Mouse (Mus musculus) lung, adult 18-20 months (tissue): ENCODE data around the gene Cpne6.

Experiments used
- DNase-seq, 2 experiments: peaks; one replicate each; pipeline ENCODE4 v3.0.0; 2022; ENCODE audit warnings: mixed read lengths in 2 of 2

The Cpne6 gene

DNA sequence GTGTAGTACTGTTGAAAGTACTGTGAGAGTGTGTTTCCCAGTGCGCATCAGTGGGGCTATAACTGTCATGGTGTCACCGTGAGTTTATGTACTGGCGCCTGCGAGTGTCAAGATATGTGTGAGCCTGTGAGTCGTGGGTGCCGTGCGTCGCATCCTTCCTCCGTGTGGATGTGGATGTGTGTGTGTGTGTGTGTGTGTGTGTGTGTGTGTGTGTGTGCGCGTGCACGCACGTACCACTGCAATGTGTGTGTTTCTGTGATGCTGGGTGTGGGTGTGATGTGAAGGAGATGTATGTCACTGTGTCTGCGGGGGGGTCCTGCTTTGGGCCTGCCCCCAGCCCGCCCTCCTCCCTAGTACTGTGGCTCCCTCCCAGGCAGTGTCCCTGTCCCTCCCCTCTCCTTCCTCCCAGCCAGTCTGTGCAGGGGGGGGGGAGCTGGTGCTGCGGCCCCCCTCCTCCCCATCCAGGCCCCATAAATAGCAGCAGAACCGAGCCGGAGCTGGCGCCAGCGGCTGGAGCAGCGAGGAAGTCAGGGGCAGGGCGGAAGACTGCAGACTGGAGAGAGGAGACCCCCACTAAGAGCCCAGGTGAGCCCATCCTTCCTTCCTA lies at the start of gene Cpne6:
Gene Cpne6, plus strand, starts transcription at position 321 of the 607 bp plus-strand sequence.
- DNase-seq, result no peak

DNA sequence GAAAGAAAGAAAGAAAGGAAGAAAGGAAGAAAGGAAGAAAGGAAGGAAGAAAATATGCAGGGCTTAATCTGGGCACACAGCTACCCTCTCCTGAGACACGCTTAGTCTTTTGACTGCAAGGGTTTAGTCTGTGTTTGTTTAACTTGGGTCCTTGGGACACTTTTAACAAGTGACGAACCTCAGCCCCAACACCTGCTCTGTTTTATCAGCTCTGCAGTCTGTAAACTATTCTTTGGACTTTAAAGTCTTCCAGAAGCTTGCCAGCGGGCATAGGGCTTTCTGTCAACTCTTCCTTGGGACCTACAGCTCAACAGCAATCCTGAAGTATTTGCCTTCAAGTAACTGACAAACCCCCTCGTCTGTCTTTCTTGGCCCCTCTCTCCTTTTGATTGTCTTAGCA lies 48.5 kb upstream of the Cpne6 start:
- no peak for DNase-seq

DNA sequence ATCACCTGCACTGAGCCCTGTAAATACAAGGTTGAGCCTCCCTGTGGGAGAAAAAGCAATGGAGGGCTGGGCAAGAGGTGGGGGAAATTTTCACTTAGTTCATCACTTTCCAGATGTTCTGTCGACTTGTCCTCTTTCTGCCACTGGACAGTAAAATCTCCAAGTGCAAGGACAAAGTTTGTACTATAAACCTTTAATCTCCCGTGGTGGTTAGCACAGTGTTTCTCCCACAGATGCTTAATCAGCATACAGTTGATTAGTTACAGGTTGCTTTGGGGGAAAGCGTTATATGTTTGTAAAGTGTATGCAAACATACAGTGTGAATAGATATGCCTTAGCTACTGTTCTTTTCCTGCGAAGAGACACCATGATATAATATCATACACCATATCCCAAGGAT lies 43.8 kb upstream of the Cpne6 start:
- DNase-seq, result no peak

DNA sequence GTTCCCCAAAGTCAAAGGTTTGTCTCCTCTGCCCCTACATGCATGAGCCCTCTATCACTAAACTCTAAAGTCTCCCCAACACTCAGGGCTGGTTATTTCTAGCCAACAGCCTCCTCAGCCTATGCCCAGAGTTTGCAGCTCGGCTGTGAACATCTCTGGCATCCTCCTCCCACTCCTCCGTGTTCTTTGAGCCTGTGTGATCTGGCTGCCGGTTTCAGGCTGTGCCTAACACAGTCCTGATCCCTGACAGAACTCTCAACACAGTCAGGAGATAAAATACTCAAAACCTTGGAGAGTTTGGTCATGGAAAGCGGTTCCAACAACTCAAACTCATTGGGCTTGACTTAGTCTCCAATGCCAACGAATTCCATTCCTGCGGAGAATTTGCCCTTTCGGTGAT lies 43.1 kb upstream of the Cpne6 start:
- DNase-seq, result no peak

GRCm38 (mm10) chr14:55468301-55468741 lies 41.9 kb upstream of the Cpne6 start:
- DNase-seq, result no peak

DNA sequence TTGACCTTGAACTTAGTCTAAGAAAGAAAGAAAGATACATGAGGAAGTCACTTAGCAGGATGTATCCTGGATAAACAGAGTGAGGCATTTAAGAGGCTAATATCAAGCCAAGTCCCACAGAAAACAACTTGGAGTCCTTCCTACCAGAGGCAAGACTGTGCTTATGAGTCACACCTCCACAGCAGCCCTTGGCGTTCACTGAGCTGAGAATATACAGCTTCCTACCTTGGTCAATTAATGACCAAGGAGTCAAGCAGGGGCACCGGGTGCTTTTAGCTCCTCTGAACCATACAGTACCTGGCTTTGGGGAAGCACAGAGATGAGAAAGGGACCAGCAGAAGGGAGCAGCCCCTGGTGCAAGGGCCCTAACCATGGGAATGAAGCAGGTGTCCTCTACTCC lies 41.2 kb upstream of the Cpne6 start:
- DNase-seq, result no peak

DNA sequence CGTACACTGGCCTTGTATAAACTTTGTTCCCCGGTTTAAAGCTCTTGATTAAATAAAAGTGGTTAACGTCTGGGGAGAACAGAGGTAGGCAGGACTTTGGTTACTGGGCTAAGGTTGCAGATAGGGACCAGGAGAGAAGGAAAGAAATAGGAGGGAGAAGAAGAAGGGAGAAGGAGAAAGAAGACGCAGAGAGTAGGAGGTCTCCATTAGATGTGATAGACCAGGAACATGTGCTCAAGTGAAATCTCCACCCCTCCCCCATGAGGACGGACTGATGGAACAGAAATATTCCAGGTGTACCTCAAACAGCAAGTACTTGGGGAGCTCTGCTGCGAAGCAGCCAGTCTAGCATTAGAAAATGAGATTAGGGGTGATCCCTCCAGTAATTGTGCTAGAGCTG lies 40.4 kb upstream of the Cpne6 start:
- DNase-seq, result no peak

DNA sequence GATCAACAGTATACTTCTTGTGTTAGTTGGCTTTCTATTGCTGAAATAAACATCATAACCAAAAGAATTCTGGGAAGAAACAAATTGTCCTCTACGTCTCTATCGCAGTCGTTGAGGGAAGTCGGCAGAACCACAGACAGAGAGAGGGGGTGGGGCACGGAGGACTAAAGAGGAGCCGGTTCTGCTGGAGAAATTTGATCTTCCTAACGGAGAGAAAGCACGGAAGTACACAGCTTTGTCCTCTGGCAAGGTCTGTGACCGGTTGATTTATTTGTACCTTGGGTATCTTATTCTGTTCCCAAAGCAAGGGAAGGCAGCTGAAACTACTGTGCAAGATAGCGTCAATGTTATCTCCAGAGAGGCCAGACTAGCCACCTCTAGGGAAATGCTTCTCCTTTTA lies 39.4 kb upstream of the Cpne6 start:
- DNase-seq, result peak in 1 of 2 experiments; percentile 37

DNA sequence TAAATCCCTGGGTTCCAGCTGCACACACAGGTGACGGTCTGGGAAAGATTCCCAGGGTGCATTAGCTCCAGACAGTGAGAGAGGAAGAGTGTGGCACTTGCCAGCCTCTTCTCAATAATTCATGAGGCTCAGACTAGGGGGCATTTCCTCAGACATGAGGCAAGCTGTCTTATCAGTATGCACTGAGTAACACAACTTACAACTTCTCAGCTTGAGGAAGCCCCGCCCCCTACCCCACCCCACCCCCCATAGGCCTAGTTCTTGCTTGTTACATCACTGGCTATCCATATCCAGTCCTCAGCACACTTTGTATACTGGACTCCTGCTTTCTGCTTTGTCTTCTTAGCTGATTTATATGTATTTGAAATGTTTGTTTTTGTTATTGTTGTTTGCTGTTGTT lies 34.6 kb upstream of the Cpne6 start:
- DNase-seq, result no peak

DNA sequence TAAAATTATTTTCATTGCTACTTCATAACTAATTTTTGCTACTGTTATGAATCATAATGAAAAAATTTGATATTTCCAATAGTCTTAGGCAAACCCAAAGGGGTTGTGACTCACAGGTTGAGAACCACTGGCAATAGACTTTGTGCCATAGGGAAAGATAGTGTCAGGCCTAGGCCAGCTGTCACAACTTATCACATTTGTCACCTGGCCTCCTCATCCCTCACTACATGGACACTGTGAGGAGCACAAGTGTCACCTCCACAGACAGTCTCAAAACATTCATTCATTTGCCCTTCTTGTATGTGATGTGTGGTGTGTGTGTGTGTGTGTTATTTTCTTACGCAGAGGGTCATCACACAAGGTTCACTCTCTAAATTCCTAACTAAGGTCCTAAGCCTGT lies 32.8 kb upstream of the Cpne6 start:
- DNase-seq, result no peak

DNA sequence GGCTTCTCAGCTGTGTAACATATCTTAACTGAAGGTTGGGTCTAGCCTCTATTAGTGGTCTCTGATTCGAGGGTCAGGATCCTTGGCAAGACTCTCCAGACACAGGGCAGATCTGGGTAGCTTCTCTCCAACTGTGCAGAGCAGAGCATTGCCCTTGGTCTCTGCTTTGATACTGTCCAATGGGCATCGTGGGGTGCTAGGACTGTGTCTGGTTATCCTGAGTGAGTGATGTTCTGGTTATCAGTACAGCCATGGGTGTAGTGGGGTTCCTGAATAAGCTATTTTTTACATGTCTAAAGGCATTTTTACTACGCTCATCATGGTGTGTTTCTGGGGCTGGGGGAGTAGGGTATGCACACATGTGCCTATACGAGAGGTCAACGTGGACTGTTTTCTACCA lies 32.4 kb upstream of the Cpne6 start:
- DNase-seq, result no peak

GRCm38 (mm10) chr14:55478651-55479599 lies 31.3 kb upstream of the Cpne6 start, which contains the start of gene Dhrs4:
Dhrs4 (plus strand) TSS chr14:55478758.
- DNase-seq, result peak; percentile 82 to 86

DNA sequence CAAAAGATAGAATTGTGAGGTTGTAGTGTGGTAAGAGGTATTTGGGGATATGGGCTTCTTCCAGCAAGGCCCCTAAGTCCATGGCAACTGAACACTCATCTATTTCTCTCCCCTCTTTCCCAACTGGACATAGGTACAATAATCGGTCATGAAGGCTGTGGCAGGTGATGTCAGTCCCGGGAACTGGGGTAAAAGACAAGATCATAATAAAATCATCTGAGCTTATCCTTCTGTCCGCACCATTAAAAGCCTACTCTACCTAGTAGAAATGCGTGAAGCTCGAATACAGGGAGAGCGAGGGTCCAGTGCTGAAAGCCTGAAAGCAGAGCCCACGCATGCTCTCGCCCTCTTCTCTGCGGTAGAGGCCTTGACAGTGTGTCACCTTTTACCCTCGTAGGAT lies 30.6 kb upstream of the Cpne6 start:
- no peak for DNase-seq

- DNase-seq, result no peak
These were observed 25.7 kb upstream of the Cpne6 start for GRCm38 (mm10) chr14:55484430-55485085.

GRCm38 (mm10) chr14:55486836-55487235 lies 23.4 kb upstream of the Cpne6 start:
- DNase-seq, result no peak

- DNase-seq, result peak; percentile 52 to 67
These were observed 19.7 kb upstream of the Cpne6 start, which contains the start of gene Carmil3 for GRCm38 (mm10) chr14:55490361-55491201. Carmil3 (plus strand) TSS chr14:55490651.

GRCm38 (mm10) chr14:55491291-55491833 lies 18.9 kb upstream of the Cpne6 start:
- peak; percentile 64 to 70 for DNase-seq

DNA sequence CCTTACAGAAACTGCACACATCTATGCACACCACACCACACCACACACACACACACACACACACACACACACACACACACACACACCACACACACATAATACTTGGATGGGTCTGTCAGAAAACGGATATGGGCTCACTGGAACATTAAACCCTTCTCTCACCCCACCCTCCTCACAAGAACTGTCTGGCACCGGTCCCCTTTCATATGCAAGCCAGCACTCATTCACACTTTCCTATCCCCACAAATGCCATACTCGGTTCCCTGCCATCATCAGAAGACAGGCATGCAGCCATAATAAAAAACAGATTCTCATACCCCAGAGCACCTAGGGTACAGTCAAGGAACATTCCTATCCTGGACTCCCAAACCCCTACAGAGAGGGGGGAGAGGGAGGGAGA lies 18.1 kb upstream of the Cpne6 start:
- DNase-seq, result no peak

DNA sequence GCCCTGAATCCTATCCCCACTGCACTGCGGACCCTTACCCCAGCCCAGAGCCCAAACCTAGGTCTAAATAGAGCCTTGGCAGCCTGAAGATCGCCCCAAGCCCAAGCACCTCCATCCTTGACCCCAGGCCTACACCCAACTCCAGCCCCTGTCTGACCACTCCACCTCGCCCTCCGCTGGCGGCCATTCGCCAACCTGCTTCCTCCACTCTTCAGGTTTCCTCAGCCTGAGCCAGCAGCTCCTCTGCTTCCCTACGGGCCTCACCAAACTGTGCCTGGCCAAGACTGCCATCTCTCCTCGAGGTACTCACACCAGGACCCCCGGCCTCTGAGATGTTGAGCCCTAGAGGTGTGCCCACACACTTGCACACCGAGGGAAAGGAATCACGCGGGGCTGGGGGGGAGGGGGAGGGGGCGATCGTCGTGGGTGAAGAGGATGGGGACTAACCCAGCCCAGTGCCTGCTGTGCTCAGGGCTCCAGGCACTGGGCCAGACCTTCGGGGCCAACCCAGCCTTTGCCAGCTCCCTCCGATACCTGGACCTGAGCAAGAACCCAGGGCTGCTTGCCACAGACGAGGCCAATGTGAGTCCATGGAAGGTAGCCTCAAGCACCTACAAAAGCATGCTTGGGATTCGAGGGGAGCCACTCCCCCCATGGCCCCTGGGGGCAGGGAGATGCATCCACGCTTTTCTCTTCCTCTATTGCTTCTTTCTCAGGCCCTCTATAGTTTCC lies 14.6 kb upstream of the Cpne6 start:
- DNase-seq, result no peak

- DNase-seq, result no peak
These were observed 13.3 kb upstream of the Cpne6 start for GRCm38 (mm10) chr14:55496761-55497448.

DNA sequence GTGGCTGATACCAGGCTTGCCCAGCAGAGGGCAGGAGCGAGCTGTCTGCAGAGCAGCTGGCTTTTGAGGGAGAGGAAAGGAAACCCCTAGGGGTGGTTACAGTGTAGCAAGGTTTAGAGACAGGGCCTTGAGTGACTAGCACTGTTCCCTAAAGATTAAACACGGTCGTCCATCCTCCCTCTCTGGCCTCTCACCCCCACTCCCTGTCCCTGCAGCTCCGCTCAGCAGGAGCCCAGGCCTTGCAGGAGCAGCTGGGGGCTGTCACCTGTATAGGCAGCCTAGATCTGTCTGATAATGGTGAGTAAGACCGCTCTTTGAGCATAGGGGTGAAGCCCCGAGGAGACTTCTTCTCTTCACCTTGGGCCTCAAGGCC lies 12.8 kb upstream of the Cpne6 start:
- DNase-seq, result peak; percentile 80 to 87
